Mouse (Mus musculus) C3H10T1/2 (cell line): Measurements from ENCODE around the gene Wwox. TPM values are rescaled to one million over a fixed set of nuclear protein-coding genes. Genes with fewer than 3 reads are reported as not detected.

ENCODE experiments used
- polyA plus RNA-seq, 2 experiments: library from polyadenylated mRNA; unstranded; fragments of >200 nt; fragmentation: generic; extraction: Trizol; gene quantifications; one replicate each; pipeline ENCODE4 v1.2.1; 2012; ENCODE audit warnings: missing spikeins in 2 of 2

Wwox gene
- polyA plus RNA-seq, result 10 to 100 TPM in 1 of 2 experiments, 1 to 10 TPM in 1; 4.7 to 15.9 TPM

DNA sequence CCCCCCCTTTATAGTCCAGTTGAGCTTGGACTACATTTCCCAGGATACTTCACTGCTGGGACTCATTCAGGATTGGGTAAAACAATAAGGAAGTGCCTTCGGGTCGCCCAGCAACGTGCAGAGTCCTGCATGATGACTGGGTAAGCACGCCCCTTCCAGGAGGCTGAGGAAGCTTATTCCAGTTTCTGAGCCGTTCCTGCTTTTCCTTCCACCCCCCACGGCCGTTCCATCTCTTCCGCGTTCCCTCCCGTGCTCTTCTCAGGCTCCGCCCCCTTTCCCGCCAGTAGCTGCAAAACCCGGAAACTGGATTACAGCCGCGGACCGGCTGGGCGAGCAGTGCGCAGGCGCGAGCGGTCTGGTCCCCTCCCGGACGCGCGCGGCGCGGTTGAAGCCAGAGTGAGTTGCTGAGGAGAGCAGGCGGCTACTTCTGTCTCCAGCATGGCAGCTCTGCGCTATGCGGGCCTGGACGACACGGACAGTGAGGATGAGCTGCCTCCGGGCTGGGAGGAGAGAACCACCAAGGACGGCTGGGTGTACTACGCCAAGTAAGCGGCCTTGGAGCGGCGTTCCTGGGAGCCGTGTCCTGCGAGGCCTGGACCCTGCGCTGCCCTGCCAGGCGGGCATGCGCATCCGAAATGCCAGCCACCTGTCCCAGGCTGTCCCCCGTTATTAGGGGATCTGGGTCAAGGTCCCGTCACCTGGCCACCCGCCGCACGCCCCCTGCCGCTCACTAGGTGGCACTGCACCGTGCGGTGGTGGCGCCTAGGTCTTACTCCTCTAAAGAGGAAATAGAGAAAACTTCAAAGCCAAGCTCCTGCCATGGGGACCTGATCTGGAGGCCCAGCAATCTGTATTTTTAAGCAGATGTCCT lies at the start of gene Wwox:
Gene Wwox, plus strand, starts transcription at position 322 of the 871 bp plus-strand sequence.

GRCm38 (mm10) chr8:114417786-114418185 lies 21.7 kb upstream of the Wwox start, which contains the start of gene Clec3a:
TSS of gene Clec3a (plus strand) at chr8:114418086.

Other genes starting within 250 kb of the Wwox start
- gene Vat1l, start 234.0 kb upstream of the Wwox start, polyA plus RNA-seq, result not detected
- gene Clec3a, start 21.6 kb upstream of the Wwox start, polyA plus RNA-seq, result not detected